Mouse (Mus musculus): ENCODE results near the gene Ankrd28. TPM values are rescaled to one million over a fixed set of nuclear protein-coding genes. Genes with fewer than 3 reads are reported as not detected.

Gene Ankrd28
- polyA plus RNA-seq, 1 experiment = 2.7 TPM

- H3K27me3 ChIP-seq (ENCODE audit: control insufficient read depth, insufficient read depth, low read length) = no peaks in the 10 kb centered on the region
- WGBS = 90% methylated on average over 11 of the region's 11 CpGs
- H3K27ac ChIP-seq (ENCODE audit: insufficient read depth, low read length) = no peak overlapping the region
- DNase-seq (ENCODE audit: low read depth in 1 of 2, low spot score in 2 of 2) = no peak
- TF ChIP-seq POLR2A (IDR thresholded peaks at IDR 0.05; ENCODE audit: low read depth, low read length) = no peak
- no peak for TF ChIP-seq CTCF (IDR thresholded peaks at IDR 0.05; ENCODE audit: extremely low read depth, insufficient read depth, insufficient read length, insufficient replicate concordance)
- no peaks in the 10 kb centered on the region for H3K36me3 ChIP-seq (ENCODE audit: control insufficient read depth, insufficient read depth, low read length)
- H3K4me3 ChIP-seq (ENCODE audit: extremely low read depth, insufficient read depth, insufficient read length) = no peak overlapping the region
- no peaks in the 10 kb centered on the region for H3K4me1 ChIP-seq (ENCODE audit: control insufficient read depth, insufficient read depth, insufficient read length)
These were observed 26.9 kb upstream of the Ankrd28 start for GRCm38 (mm10) chr14:31857096-31857975.

GRCm38 (mm10) chr14:31856007-31856406 lies 25.6 kb upstream of the Ankrd28 start:
- H3K27me3 ChIP-seq (ENCODE audit: control insufficient read depth, insufficient read depth, low read length) = no peaks in the 10 kb centered on the region
- no peaks in the 10 kb centered on the region for H3K36me3 ChIP-seq (ENCODE audit: control insufficient read depth, insufficient read depth, low read length)
- no peak overlapping the region for H3K4me3 ChIP-seq (ENCODE audit: extremely low read depth, insufficient read depth, insufficient read length)
- 74% methylated on average over 5 of the region's 5 CpGs for WGBS
- DNase-seq (ENCODE audit: low read depth in 1 of 2, low spot score in 2 of 2) = no peak
- no peaks in the 10 kb centered on the region for H3K4me1 ChIP-seq (ENCODE audit: control insufficient read depth, insufficient read depth, insufficient read length)
- no peak overlapping the region for H3K27ac ChIP-seq (ENCODE audit: insufficient read depth, low read length)
- no peak for TF ChIP-seq CTCF (IDR thresholded peaks at IDR 0.05; ENCODE audit: extremely low read depth, insufficient read depth, insufficient read length, insufficient replicate concordance)
- TF ChIP-seq POLR2A (IDR thresholded peaks at IDR 0.05; ENCODE audit: low read depth, low read length) = no peak

- H3K36me3 ChIP-seq (ENCODE audit: control insufficient read depth, insufficient read depth, low read length) = no peaks in the 10 kb centered on the region
- TF ChIP-seq POLR2A (IDR thresholded peaks at IDR 0.05; ENCODE audit: low read depth, low read length) (no peak), CTCF (IDR thresholded peaks at IDR 0.05; ENCODE audit: extremely low read depth, insufficient read depth, insufficient read length, insufficient replicate concordance) (no peak)
- DNase-seq (ENCODE audit: low read depth in 1 of 2, low spot score in 2 of 2) = no peak
- no peak overlapping the region for H3K4me3 ChIP-seq (ENCODE audit: extremely low read depth, insufficient read depth, insufficient read length)
- 53% methylated on average over 4 of the region's 4 CpGs for WGBS
- no peak overlapping the region for H3K27ac ChIP-seq (ENCODE audit: insufficient read depth, low read length)
- no peaks in the 10 kb centered on the region for H3K4me1 ChIP-seq (ENCODE audit: control insufficient read depth, insufficient read depth, insufficient read length)
- no peaks in the 10 kb centered on the region for H3K27me3 ChIP-seq (ENCODE audit: control insufficient read depth, insufficient read depth, low read length)
These were observed 24.2 kb upstream of the Ankrd28 start for GRCm38 (mm10) chr14:31854667-31855066.

GRCm38 (mm10) chr14:31843571-31843970 lies 13.1 kb upstream of the Ankrd28 start:
- H3K27ac ChIP-seq (ENCODE audit: insufficient read depth, low read length) = no peak overlapping the region
- H3K4me3 ChIP-seq (ENCODE audit: extremely low read depth, insufficient read depth, insufficient read length) = no peak overlapping the region
- H3K36me3 ChIP-seq (ENCODE audit: control insufficient read depth, insufficient read depth, low read length) = no peaks in the 10 kb centered on the region
- no peaks in the 10 kb centered on the region for H3K27me3 ChIP-seq (ENCODE audit: control insufficient read depth, insufficient read depth, low read length)
- TF ChIP-seq CTCF (IDR thresholded peaks at IDR 0.05; ENCODE audit: extremely low read depth, insufficient read depth, insufficient read length, insufficient replicate concordance) = no peak
- no peak for TF ChIP-seq POLR2A (IDR thresholded peaks at IDR 0.05; ENCODE audit: low read depth, low read length)
- H3K4me1 ChIP-seq (ENCODE audit: control insufficient read depth, insufficient read depth, insufficient read length) = no peaks in the 10 kb centered on the region
- DNase-seq (ENCODE audit: low read depth in 1 of 2, low spot score in 2 of 2) = no peak
- 85% methylated on average over 4 of the region's 4 CpGs for WGBS

GRCm38 (mm10) chr14:31832022-31832421 lies 1.6 kb upstream of the Ankrd28 start:
- H3K27ac ChIP-seq (ENCODE audit: insufficient read depth, low read length) = no peak overlapping the region
- H3K27me3 ChIP-seq (ENCODE audit: control insufficient read depth, insufficient read depth, low read length) = no peaks in the 10 kb centered on the region
- peaks cover 3% of the 10 kb centered on the region for H3K4me1 ChIP-seq (ENCODE audit: control insufficient read depth, insufficient read depth, insufficient read length)
- no peak for TF ChIP-seq POLR2A (IDR thresholded peaks at IDR 0.05; ENCODE audit: low read depth, low read length)
- TF ChIP-seq CTCF (IDR thresholded peaks at IDR 0.05; ENCODE audit: extremely low read depth, insufficient read depth, insufficient read length, insufficient replicate concordance) = no peak
- WGBS = 63% methylated on average over 4 of the region's 4 CpGs
- no peaks in the 10 kb centered on the region for H3K36me3 ChIP-seq (ENCODE audit: control insufficient read depth, insufficient read depth, low read length)
- no peak for DNase-seq (ENCODE audit: low read depth in 1 of 2, low spot score in 2 of 2)
- no peak overlapping the region for H3K4me3 ChIP-seq (ENCODE audit: extremely low read depth, insufficient read depth, insufficient read length)

GRCm38 (mm10) chr14:31831370-31831712 lies 890 bp upstream of the Ankrd28 start:
- Histone ChIP-seq H3K36me3 (ENCODE audit: control insufficient read depth, insufficient read depth, low read length) (no peaks in the 10 kb centered on the region), H3K4me1 (ENCODE audit: control insufficient read depth, insufficient read depth, insufficient read length) (peaks cover 3% of the 10 kb centered on the region), H3K27ac (ENCODE audit: insufficient read depth, low read length) (no peak overlapping the region), H3K4me3 (ENCODE audit: extremely low read depth, insufficient read depth, insufficient read length) (peak overlapping the region; percentile 58), H3K27me3 (ENCODE audit: control insufficient read depth, insufficient read depth, low read length) (no peaks in the 10 kb centered on the region)
- no peak for TF ChIP-seq CTCF (IDR thresholded peaks at IDR 0.05; ENCODE audit: extremely low read depth, insufficient read depth, insufficient read length, insufficient replicate concordance)
- no peak for TF ChIP-seq POLR2A (IDR thresholded peaks at IDR 0.05; ENCODE audit: low read depth, low read length)
- DNase-seq (ENCODE audit: low read depth in 1 of 2, low spot score in 2 of 2) = no peak
- WGBS = 6% methylated on average over 7 of the region's 7 CpGs

Data from spleen, adult 2 months (tissue).